Mouse (Mus musculus) lung, postnatal 14 days (tissue): Measurements from ENCODE around the gene E130308A19Rik.

Experiments used
- DNase-seq: peaks from one replicate; pipeline ENCODE4 v3.0.0; 2021

The E130308A19Rik gene

GRCm38 (mm10) chr4:59686716-59687115, 60.7 kb downstream of the E130308A19Rik start:
- DNase-seq = no peak

DNA sequence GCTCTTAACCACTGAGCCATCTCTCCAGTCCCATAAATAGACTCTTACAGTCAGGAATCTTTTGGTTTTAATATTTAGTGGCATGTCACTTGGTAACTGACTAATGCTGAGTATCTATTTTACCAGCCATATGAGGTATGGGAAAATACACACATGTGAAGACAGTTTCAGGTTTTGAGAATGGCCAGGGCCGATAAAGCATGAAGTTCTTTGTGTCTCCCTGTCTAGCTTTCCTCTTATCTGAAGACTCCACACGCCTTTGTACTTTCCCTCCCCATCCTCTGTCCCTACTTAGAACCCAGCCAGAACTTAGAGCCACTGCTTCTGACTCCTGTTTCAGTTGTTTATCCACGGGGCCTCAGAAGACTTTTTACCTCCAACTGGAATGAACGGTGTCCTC, 63.0 kb downstream of the E130308A19Rik start:
- no peak for DNase-seq

- DNase-seq = no peak
Measured at GRCm38 (mm10) chr4:59690145-59690544, 64.1 kb downstream of the E130308A19Rik start.

DNA sequence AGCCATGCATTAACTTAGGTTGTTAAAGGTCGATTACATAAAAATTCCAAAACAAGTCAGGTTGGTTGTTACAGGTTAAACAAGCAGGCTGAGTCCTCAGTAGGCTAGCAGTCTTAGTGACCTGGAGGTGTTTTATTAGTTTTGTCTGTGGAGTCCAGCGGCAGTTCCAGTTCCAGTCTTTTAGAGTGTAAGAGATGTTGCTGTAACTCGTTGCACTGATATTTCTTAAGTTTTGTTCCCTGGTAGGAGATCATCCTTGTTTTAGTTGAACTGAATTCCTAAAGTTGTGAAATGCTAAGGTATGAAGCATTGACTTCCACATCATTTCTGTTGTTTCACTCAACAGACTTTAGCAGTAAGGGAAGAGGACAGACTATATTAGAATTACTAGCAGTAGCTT, 70.8 kb downstream of the E130308A19Rik start:
- no peak for DNase-seq

GRCm38 (mm10) chr4:59697869-59698268, 71.9 kb downstream of the E130308A19Rik start:
- peak; percentile 22 for DNase-seq

DNA sequence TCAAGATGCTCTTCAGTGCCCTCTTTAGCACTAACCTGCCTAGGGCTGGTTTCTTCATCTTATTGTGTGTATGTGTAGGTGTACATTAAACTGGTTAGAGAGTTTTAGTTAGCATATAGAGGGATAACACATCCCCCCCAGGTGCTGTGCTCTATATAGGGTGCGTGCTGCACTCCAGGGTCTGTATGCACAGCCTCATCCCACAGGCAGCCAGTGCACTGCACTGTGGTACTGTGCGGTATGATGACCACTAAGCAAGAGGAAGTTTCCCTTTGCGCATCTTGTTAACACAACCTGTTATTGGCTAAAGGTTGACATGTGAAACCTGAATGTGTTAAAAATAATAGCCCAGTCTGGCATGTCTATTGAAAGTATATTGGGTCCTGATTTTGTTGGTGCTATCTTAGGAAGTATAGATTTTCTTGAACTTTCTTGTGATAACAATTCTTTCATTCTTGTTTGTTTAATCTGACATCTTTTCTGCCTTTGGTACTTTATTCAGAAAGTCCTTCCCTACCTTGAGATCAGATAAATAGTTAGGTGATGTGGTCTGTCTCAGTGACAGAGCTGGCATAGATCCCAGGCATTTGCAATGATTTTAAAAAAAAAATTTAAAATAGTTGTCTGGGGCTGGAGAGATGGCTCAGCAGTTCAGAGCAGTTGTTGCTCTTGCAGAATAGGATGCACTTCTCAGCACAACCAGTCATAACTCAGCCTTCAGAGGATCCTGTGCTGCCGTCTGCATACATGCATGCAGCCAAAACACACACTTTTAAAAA, 73.2 kb downstream of the E130308A19Rik start:
- DNase-seq = no peak

DNA sequence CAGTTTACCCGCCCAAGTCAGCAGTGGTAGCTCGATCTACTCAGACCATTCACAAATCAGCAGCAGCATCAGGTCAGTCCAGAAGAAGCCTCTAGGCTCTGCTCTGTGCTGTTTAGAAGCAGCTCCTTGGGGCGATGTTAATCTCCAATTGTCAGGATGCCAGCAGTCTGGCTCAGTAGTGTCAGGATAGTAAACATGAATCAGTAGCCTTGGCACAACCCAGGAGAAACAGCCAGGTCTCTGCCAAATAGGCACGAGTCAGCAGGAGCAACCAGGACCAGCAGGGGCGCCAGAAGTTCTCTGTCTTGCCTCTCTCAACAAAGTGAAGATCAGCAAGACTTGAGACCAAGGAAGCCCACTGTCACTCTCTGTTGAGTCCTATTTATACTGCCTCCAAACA, 83.3 kb downstream of the E130308A19Rik start:
- DNase-seq = no peak

DNA sequence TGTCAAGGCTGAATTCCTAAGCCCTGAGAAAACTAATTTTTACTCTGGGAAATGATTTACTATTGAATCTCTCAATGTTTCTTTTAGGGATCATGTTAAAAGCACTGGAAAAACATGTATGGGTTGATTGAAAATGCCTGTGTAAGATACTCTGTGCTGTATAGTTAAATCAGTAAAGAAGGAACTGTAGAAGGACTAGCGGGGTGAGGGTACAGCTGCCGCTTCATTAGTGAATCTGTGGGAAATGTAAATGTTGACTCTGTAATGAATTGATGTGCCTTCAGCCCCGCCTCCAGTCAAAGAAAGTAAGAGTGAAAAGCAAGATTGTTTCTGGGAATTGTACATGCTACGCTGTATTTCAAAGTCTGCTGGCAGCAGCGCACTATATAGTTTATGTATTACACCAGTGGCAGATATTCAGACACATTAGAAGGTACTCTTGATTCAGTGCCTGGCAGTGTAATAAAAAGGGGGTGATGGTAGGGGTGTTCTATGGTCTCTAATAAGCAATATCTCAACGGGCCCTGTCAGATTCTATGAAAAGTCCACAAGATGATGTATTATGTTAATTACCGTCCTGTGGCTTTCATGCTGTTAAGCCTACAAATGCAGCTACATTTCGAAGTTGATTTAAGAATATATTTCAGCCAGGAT, 84.9 kb downstream of the E130308A19Rik start:
- DNase-seq = no peak

DNA sequence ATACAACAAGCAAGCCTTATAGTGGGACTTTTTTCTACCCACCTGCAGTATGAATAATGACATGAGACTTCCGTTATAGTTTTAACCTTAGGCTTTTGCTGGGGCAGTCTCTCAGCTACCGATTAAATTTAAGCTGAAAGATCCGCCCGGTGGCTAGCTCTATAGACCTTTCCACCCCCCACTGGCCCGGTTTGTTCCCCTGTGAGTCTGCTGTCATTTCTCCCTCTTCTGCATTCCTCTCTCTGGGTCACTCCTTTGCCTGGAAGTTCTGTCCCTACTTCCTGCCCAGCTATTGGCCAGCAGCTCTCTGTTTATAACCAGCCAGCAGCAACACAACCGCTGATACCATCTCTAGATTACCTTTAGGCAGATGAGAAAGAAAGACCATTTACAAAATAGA, 86.4 kb downstream of the E130308A19Rik start:
- DNase-seq = no peak

DNA sequence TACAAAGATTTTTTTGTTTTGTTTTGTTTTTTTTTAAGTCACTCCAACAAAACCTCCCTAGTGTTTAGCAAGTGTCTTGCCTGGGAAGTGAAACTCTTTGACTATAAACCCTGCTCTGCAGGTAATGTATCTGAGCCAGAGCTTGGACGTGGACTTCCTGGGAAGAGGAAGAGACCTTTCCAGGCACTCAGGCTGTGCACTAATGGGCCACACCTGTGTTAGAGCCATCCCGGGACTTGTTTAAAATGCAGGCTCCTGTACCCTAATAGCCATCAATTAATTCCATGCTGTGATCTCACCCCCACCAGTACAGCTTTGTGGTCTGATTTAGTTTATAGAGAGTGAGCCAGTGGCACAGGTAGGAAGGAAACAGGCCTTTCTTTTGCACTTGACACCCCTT, 86.9 kb downstream of the E130308A19Rik start:
- no peak for DNase-seq

DNA sequence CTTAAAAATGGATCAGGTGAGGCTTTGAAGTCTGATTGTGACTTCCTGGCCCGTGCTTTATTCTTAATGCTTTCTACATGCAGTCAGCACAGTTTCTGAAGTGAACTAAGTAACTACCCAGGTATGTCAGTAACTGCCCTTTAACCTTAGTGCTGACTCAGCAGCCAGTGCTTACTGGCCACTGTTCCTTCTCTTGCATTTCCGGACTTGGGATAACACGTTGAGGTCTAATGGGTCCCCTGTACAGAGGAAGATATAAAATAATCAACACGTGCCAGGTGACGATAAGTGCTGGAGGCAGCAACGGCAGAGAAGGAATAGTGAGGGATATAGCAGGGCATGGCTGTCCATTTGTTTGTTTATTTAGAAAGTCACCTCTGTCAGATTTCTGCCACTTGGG, 88.5 kb downstream of the E130308A19Rik start:
- DNase-seq = no peak

- DNase-seq = no peak
Measured at GRCm38 (mm10) chr4:59714926-59715325, 88.9 kb downstream of the E130308A19Rik start.

DNA sequence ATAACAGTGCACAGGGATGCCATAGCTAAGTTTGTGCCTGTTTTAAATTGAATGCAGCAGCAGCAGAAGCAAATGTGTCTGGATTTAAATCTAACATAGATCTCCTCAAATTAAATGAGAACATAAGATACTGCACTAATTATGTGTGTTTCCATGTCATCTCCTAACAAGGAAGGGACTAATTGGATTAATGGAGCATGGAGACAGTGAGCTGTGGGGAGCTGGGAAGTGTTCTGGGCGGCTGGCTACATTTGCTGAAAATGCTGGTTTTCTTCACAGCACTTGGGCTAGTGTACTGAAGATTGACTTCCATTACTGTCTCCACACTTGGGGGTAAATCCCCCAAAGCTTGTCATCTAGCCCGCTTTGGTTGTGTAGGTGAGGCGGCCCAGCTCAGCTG, 89.5 kb downstream of the E130308A19Rik start:
- DNase-seq = no peak

DNA sequence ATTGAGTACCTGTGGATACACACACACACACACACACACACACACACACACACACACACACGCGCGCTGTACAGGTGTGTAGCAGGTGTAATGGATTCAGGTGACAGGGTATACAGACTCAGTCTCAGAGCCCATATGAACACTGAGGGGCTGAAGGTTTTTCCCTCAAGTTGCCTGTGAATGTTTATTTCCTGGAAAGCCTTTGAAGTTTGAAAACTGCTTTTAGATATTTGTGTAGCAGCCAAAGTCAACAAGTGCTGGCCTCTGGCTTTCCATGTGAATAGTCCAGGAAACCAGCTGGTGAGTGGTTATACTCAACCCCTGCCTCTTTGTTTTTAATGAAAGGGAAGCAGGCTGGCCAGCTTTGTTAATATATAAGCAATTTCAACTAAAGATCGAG, 91.3 kb downstream of the E130308A19Rik start:
- DNase-seq = peak; percentile 10

DNA sequence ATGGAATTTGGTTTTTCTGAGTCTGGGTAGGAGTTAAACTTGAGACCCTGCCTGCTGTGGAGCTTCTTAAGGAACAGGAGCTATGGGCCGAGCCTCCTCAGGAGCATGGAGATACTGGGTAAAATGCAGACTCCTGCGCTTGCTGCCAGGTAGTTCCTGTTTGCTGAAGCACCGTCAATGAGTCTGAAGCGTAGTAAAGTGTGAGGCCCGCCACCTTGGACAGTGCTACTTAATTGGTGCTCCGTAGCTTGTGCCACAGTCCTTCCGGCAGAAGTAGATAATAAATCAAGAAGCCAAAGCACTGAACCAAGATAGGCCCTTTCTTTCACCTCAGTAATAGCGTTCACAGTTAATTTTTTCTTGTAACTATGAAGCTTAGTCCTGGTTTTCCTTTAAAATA, 92.5 kb downstream of the E130308A19Rik start:
- no peak for DNase-seq

DNA sequence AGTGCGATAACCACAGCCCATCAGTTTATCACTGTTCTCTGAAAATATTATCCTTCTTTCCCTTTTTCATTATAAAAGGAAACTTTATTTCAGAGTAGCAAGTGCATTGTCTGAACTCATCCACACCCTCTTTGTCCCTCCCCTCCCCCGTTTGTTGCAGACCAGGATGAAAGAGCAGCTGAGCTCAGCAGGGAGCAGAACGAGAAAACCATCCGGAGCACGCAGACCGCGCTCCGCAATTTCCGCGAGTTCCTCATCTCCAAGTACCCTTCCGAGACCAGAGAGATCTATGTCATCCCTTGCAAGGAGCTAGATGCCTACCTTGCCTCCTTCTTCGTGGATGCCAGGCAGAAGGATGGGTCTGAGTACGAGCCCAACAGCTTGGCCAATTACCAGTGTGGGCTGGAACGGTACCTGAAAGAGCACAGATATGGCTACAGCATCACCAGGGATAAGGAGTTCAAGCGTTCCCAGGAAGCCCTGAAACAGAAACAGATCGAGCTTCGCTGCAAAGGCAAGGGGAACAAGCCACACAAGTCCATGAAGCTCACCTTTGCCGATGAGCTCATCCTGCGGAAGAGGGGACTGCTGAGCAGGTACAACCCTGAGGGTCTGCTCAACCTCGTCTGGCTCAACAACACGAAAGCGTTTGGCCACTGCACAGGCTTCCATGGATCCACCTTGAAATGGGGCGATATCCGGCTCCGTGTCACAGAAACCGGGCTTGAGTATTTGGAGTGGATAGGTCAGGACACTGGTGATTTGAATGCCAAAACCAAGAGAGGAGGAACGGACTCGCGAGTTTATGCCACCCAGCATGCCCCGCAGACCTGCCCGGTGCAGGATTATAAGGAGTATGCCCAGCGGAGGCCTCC, 93.7 kb downstream of the E130308A19Rik start:
- DNase-seq = no peak

GRCm38 (mm10) chr4:59721811-59722210, 95.8 kb downstream of the E130308A19Rik start:
- DNase-seq = no peak

DNA sequence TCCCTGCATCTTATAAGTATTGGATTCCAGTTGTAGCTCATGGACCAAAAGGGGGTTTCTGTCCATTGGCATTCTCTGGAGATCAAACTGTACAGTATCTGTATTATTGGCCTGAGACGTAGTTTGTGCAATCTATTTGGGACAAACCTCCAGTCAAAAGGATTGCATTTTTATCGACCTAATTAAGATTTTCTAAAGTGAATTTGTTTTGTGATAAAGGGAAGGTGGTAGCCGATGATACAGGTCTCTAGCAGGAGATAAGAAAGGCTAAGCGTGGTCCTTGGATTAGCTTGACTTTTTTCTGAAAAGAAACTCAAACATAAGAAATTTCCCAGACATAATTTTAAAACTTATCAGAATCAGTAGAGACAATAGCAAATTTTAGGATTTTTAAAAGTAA, 99.6 kb downstream of the E130308A19Rik start:
- DNase-seq = no peak

DNA sequence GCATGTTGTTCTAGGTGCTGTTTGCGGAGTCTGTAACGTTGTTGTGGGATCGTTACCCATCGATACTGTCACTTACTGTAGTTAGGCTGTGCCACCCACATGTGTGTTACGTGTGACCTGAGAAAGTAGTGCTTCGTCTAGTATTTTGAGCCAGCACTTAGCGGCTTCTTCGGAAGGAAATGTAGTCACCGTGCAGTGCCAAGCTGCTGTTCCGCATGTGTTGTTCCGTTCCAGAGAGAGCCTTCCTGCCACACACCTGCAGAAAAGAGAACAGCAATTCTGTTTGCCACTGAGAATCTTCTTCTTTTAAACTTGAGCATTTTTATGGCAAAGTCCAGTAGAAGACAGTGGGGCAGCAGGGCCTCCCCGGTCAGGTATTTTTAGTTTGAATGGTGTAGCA, 100.5 kb downstream of the E130308A19Rik start:
- no peak for DNase-seq

DNA sequence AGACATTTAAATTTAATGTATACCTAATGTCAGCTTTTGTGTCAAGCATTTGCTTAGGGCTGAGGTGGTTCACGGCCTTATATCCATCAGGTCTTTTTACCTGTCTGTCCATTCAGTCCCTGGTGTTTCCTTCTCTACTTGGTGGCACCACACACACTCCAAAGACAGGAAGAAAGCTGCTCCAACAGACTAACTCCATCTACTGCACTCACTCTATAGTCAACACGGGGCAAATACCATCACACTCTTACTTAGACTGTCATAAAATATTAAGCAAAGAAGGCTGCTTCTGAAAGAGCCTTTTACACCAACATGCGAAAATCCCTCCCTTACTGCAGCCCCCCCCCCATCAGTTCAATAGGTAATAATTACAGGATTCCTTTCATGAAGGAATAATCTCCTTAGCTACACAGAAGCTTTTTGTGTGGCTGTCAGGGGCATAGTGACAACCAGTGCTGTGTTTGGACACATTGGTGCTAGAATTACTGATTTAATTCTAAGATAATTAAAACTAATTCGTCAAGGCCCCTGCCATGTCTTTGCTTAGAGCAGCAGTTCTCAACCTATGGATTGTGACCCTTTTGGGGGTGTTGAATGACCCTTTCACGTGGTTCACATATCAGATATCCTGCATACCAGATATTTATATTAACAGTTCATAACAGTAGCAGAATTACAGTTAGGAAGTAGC, 101.3 kb downstream of the E130308A19Rik start:
- no peak for DNase-seq

DNA sequence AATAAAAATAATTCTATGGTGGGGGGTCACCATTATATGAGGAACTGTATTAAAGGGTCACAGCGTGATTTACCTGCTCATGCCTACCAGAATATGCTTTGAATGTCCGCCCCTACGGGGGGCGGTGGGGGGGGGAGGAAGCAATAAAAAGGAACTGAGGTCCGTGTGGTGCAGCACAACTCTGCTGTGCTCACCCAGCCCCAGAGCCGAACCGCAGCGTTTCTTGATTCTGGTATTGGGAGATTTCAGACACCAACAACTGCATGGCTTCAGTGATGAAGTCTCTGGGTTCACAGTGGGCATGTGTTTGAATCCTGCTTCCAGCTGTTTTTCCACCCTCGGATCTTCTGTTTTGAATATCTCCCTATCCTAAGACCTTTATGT, 101.9 kb downstream of the E130308A19Rik start:
- DNase-seq = no peak

DNA sequence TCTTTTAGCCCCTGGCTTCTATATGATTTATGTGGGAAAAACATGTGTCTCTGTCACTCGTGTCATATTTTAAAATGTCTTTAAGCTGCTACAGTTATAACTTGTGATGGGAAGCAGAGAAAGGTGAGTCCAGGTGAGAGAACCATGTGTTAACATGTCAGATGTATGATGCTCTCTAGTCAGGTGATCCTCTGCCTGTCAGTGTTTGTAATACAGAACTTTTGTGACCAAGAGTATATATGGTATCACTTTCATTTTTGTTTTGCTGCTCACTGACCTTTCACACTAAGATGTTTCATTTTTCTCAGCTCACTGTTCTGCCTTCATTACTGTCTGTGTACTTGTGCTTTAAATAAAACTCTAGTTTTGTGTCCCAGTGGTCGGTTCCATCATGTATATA, 102.8 kb downstream of the E130308A19Rik start:
- no peak for DNase-seq

DNA sequence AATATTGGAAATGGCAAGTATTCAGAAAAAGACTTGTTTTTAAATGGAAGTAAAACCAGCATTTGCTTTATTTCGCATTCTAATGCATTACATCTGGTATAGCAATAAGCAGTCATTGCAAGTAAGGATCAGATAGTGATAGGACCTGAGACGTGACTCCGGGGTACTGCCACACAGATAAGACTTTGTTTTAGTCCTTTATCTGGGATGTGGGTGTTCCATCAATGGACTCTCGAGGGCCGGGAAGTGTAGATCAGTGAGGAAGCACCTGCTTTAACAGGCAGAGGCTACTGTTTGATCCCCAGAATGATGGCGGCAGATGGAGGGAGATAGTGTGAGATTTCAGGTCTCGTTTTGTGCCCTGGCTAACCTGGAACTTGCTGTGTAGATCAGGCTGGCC, 105.5 kb downstream of the E130308A19Rik start:
- DNase-seq = no peak
